Mouse (Mus musculus): ENCODE measurements around the gene Hs3st3b1. TPM values are rescaled to one million over a fixed set of nuclear protein-coding genes. Genes with fewer than 3 reads are reported as not detected.
A peak's percentile ranks its signal among the peaks of the same experiment; 100 is the strongest.

Hs3st3b1 gene
- polyA plus RNA-seq, 1 experiment: 5.5 TPM

- no peak for DNase-seq
- Histone ChIP-seq H3K4me3 (replicated peaks; ENCODE audit: extremely low read depth, low read depth, low read length) (no peak overlapping the region), H3K4me1 (ENCODE audit: control insufficient read depth, insufficient read depth, low read length) (peaks cover 3% of the 10 kb centered on the region; the same call in 1 of the 2 replicates)
- TF ChIP-seq POLR2A (IDR thresholded peaks at IDR 0.05; ENCODE audit: borderline replicate concordance, extremely low read depth, low read depth, low read length) (no peak), CTCF (IDR thresholded peaks at IDR 0.05; ENCODE audit: insufficient read depth, low read length) (no peak)
- WGBS: 92% methylated on average over 2 of the region's 2 CpGs
Observed at GRCm38 (mm10) chr11:63953887-63954286, 31.8 kb upstream of the Hs3st3b1 start.

GRCm38 (mm10) chr11:63952743-63953191 is 30.7 kb upstream of the Hs3st3b1 start:
- Histone ChIP-seq H3K4me1 (ENCODE audit: control insufficient read depth, insufficient read depth, low read length) (peaks cover 3% of the 10 kb centered on the region; the same call in 1 of the 2 replicates), H3K4me3 (replicated peaks; ENCODE audit: extremely low read depth, low read depth, low read length) (no peak overlapping the region)
- TF ChIP-seq POLR2A (IDR thresholded peaks at IDR 0.05; ENCODE audit: borderline replicate concordance, extremely low read depth, low read depth, low read length) (no peak), CTCF (IDR thresholded peaks at IDR 0.05; ENCODE audit: insufficient read depth, low read length) (no peak)
- no peak for DNase-seq
- 27% methylated on average over 4 of the region's 4 CpGs for WGBS

GRCm38 (mm10) chr11:63951831-63952631 is 29.9 kb upstream of the Hs3st3b1 start:
- TF ChIP-seq CTCF (IDR thresholded peaks at IDR 0.05; ENCODE audit: insufficient read depth, low read length) (no peak), POLR2A (IDR thresholded peaks at IDR 0.05; ENCODE audit: borderline replicate concordance, extremely low read depth, low read depth, low read length) (no peak)
- WGBS: 9% methylated on average over 19 of the region's 19 CpGs
- DNase-seq: peak; percentile 65
- Histone ChIP-seq H3K4me3 (replicated peaks; ENCODE audit: extremely low read depth, low read depth, low read length) (peak overlapping the region; percentile 44), H3K4me1 (ENCODE audit: control insufficient read depth, insufficient read depth, low read length) (peaks cover 3% of the 10 kb centered on the region; the same call in 1 of the 2 replicates)

- DNase-seq: no peak
- Histone ChIP-seq H3K4me3 (replicated peaks; ENCODE audit: extremely low read depth, low read depth, low read length) (no peak overlapping the region), H3K4me1 (ENCODE audit: control insufficient read depth, insufficient read depth, low read length) (peaks cover 3% of the 10 kb centered on the region; the same call in 1 of the 2 replicates)
- 79% methylated on average over 11 of the region's 11 CpGs for WGBS
- TF ChIP-seq CTCF (IDR thresholded peaks at IDR 0.05; ENCODE audit: insufficient read depth, low read length) (no peak), POLR2A (IDR thresholded peaks at IDR 0.05; ENCODE audit: borderline replicate concordance, extremely low read depth, low read depth, low read length) (no peak)
Observed at GRCm38 (mm10) chr11:63948371-63948770, 26.3 kb upstream of the Hs3st3b1 start.

DNA sequence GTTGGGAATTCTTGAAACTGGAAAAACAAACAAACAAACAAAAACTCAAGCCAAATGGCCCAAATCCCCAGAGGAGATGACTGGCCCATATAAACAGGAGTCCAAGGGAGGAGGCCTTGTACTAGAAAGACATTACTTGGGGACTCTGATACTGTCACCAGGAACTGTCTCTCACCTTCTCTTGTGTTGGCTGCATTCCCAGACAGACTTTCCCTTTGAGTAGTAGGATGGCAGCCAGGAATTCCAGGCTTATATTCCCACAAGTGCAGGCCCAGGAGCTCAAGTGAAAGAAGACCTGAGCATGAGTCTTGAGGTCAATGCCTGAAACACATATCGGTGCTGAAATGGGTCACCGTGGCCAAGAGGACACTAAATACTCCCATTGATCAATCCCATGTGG is 24.9 kb upstream of the Hs3st3b1 start:
- H3K4me3 ChIP-seq (replicated peaks; ENCODE audit: extremely low read depth, low read depth, low read length): no peak overlapping the region
- DNase-seq: no peak
- peaks cover 5% of the 10 kb centered on the region; the same call in 1 of the 2 replicates for H3K4me1 ChIP-seq (ENCODE audit: control insufficient read depth, insufficient read depth, low read length)
- WGBS: 92% methylated on average over 2 of the region's 2 CpGs
- no peak for TF ChIP-seq POLR2A (IDR thresholded peaks at IDR 0.05; ENCODE audit: borderline replicate concordance, extremely low read depth, low read depth, low read length)
- no peak for TF ChIP-seq CTCF (IDR thresholded peaks at IDR 0.05; ENCODE audit: insufficient read depth, low read length)

DNA sequence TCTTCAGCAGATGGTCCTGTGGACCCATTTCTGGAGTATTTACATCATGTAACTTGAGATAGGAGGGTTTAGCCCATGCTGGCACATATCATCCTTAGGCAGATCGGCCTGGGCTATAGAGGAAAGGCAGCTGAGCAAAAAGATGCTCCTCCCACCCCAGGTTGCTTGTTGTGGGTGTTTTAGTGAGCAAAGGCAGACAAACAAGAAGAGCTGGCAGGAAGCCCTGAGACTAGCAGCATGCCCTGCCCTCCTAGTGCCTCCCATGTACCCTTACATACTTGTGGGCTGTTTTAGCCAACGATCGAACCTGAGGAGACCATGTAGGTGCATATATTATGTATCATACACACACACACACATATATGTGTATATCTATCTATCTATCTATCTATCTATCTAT is 21.9 kb upstream of the Hs3st3b1 start:
- DNase-seq: no peak
- no peak overlapping the region for H3K4me3 ChIP-seq (replicated peaks; ENCODE audit: extremely low read depth, low read depth, low read length)
- no peak for TF ChIP-seq POLR2A (IDR thresholded peaks at IDR 0.05; ENCODE audit: borderline replicate concordance, extremely low read depth, low read depth, low read length)
- no peak for TF ChIP-seq CTCF (IDR thresholded peaks at IDR 0.05; ENCODE audit: insufficient read depth, low read length)
- H3K4me1 ChIP-seq (ENCODE audit: control insufficient read depth, insufficient read depth, low read length): peaks cover 2% of the 10 kb centered on the region; the same call in 1 of the 2 replicates
- WGBS: 83% methylated on average over 3 of the region's 3 CpGs

- 88% methylated on average over 13 of the region's 13 CpGs for WGBS
- Histone ChIP-seq H3K4me3 (replicated peaks; ENCODE audit: extremely low read depth, low read depth, low read length) (no peak overlapping the region), H3K4me1 (ENCODE audit: control insufficient read depth, insufficient read depth, low read length) (peaks cover 2% of the 10 kb centered on the region; the same call in 1 of the 2 replicates)
- no peak for DNase-seq
- TF ChIP-seq CTCF (IDR thresholded peaks at IDR 0.05; ENCODE audit: insufficient read depth, low read length) (no peak), POLR2A (IDR thresholded peaks at IDR 0.05; ENCODE audit: borderline replicate concordance, extremely low read depth, low read depth, low read length) (no peak)
Observed at GRCm38 (mm10) chr11:63943268-63943890, 21.3 kb upstream of the Hs3st3b1 start.

DNA sequence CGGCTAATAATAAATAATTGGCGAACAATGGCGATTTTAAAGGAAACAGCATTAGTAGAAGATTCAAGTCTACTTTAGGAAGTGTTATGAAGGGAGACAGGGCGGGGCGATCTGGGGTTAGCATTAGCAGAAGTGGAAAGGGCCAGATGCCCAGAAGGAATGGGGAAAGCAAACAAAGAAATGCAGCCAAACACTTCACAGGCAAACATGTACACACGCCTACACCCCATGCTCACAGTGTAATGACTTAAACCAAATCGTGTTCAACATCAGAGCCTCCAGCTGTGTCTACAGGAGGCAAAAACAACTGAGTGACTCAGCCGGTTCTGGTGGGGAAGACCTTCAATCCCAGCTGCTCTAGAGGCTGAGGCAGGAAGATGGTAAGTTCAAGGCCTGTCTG is 20.1 kb upstream of the Hs3st3b1 start:
- TF ChIP-seq POLR2A (IDR thresholded peaks at IDR 0.05; ENCODE audit: borderline replicate concordance, extremely low read depth, low read depth, low read length) (no peak), CTCF (IDR thresholded peaks at IDR 0.05; ENCODE audit: insufficient read depth, low read length) (no peak)
- Histone ChIP-seq H3K4me3 (replicated peaks; ENCODE audit: extremely low read depth, low read depth, low read length) (no peak overlapping the region), H3K4me1 (ENCODE audit: control insufficient read depth, insufficient read depth, low read length) (peaks cover 2% of the 10 kb centered on the region; the same call in 1 of the 2 replicates)
- DNase-seq: peak; percentile 16
- 66% methylated on average over 8 of the region's 8 CpGs for WGBS

GRCm38 (mm10) chr11:63936641-63937040 is 14.6 kb upstream of the Hs3st3b1 start:
- H3K4me3 ChIP-seq (replicated peaks; ENCODE audit: extremely low read depth, low read depth, low read length): no peak overlapping the region
- DNase-seq: no peak
- no peaks in the 10 kb centered on the region for H3K4me1 ChIP-seq (ENCODE audit: control insufficient read depth, insufficient read depth, low read length)
- TF ChIP-seq CTCF (IDR thresholded peaks at IDR 0.05; ENCODE audit: insufficient read depth, low read length): no peak
- no peak for TF ChIP-seq POLR2A (IDR thresholded peaks at IDR 0.05; ENCODE audit: borderline replicate concordance, extremely low read depth, low read depth, low read length)
- WGBS: 50% methylated on average over 3 of the region's 3 CpGs

Data from lung, adult 2 months (tissue).